Mouse (Mus musculus): ENCODE results near the gene Otud1. TPM values are rescaled to one million over a fixed set of nuclear protein-coding genes. Genes with fewer than 3 reads are reported as not detected.

Gene Otud1
- 1.0 and 1.5 TPM in 2 replicates for polyA plus RNA-seq (2012; rRNA removed)

GRCm38 (mm10) chr2:19657158-19657874 is at the start of gene Otud1:
Gene Otud1, plus strand, starts transcription at chr2:19657752.

Other genes with a start within 250 kb of the Otud1 start
- 1.5 and 1.6 TPM in 2 replicates for gene Ptf1a, start 212.1 kb upstream of the Otud1 start, polyA plus RNA-seq (2012; rRNA removed)
- 0.04 and 0.10 TPM in 2 replicates for gene 4921504E06Rik, start 103.8 kb upstream of the Otud1 start, polyA plus RNA-seq (2012; rRNA removed)

All from central nervous system, embryonic 11.5 days (tissue).